Mouse (Mus musculus) left cerebral cortex, postnatal 4 days (tissue): ENCODE measurements around the gene Rabep1. TPM values are rescaled to one million over a fixed set of nuclear protein-coding genes. Genes with fewer than 3 reads are reported as not detected.
"Not testable (repeated sequence)": the region's sequence is repeated elsewhere in the genome, so short reads cannot be mapped to it uniquely, and the experiment has no call there.

Source experiments
- DNase-seq: peaks from one replicate; pipeline ENCODE4 v3.0.0-alpha.2; 2022
- intact Hi-C: fragments of 180-260 bp; cut with DNase I; formaldehyde crosslinking; loops from one replicate; pipeline ENCODE4 v1.15.1; 2025
- total RNA-seq, 2 experiments: library from RNA; stranded (reverse); gene quantifications; 2 replicates each; pipeline ENCODE4 v1.2.3; 2021

Gene Rabep1
- total RNA-seq, 2 experiments from 2014 or later: 126 TPM

GRCm38 (mm10) chr11:70828975-70829615 lies 15.5 kb upstream of the Rabep1 start:
- intact Hi-C loops: no loop called here
- no peak for DNase-seq

GRCm38 (mm10) chr11:70831201-70831600 lies 13.4 kb upstream of the Rabep1 start:
- no peak for DNase-seq
- intact Hi-C loops: no loop called here

GRCm38 (mm10) chr11:70833408-70833807 lies 11.2 kb upstream of the Rabep1 start:
- DNase-seq: no peak
- intact Hi-C loops: no loop called here

GRCm38 (mm10) chr11:70833831-70834230 lies 10.7 kb upstream of the Rabep1 start:
- no peak for DNase-seq
- intact Hi-C loops: no loop called here

GRCm38 (mm10) chr11:70835381-70835831 lies 9.2 kb upstream of the Rabep1 start:
- DNase-seq: no peak
- intact Hi-C loops: no loop called here

GRCm38 (mm10) chr11:70837031-70837430 lies 7.5 kb upstream of the Rabep1 start:
- intact Hi-C loops: no loop called here
- no peak for DNase-seq

GRCm38 (mm10) chr11:70838610-70839009 lies 6.0 kb upstream of the Rabep1 start:
- intact Hi-C loops: no loop called here
- DNase-seq: no peak

GRCm38 (mm10) chr11:70842983-70843382 lies 1.6 kb upstream of the Rabep1 start:
- intact Hi-C loops: no loop called here
- no peak for DNase-seq

GRCm38 (mm10) chr11:70843701-70844551 lies 652 bp upstream of the Rabep1 start:
- no peak for DNase-seq
- intact Hi-C loops: no loop called here

- intact Hi-C loops: no loop called here
- no peak for DNase-seq
Measured at GRCm38 (mm10) chr11:70845457-70845978, 940 bp downstream of the Rabep1 start.

- intact Hi-C loops: no loop called here
- no peak for DNase-seq
Measured at GRCm38 (mm10) chr11:70846029-70846428, 1.5 kb downstream of the Rabep1 start.

- no peak for DNase-seq
- intact Hi-C loops: no loop called here
Measured at GRCm38 (mm10) chr11:70860371-70860770, 15.8 kb downstream of the Rabep1 start.

- DNase-seq, intact Hi-C loops: not testable (repeated sequence)
Measured at GRCm38 (mm10) chr11:70863204-70863603, 18.6 kb downstream of the Rabep1 start.

- no peak for DNase-seq
- intact Hi-C loops: no loop called here
Measured at GRCm38 (mm10) chr11:70865223-70865622, 20.6 kb downstream of the Rabep1 start.

- intact Hi-C loops: no loop called here
- DNase-seq: no peak
Measured at GRCm38 (mm10) chr11:70869263-70869662, 24.7 kb downstream of the Rabep1 start.

- intact Hi-C loops: no loop called here
- no peak for DNase-seq
Measured at GRCm38 (mm10) chr11:70869811-70870210, 25.2 kb downstream of the Rabep1 start.

GRCm38 (mm10) chr11:70870407-70870806 lies 25.8 kb downstream of the Rabep1 start:
- peak; percentile 78 for DNase-seq
- intact Hi-C loops: no loop called here

GRCm38 (mm10) chr11:70871110-70871509 lies 26.5 kb downstream of the Rabep1 start:
- DNase-seq: no peak

GRCm38 (mm10) chr11:70871766-70872330 lies 27.3 kb downstream of the Rabep1 start:
- DNase-seq: peak; percentile 27

More at GRCm38 (mm10) chr11:70871110-70871509, 26.5 kb downstream of the Rabep1 start:
- intact Hi-C loops: no loop called here

GRCm38 (mm10) chr11:70873846-70874613 lies 29.5 kb downstream of the Rabep1 start:
- no peak for DNase-seq
- intact Hi-C loops: no loop called here

More at GRCm38 (mm10) chr11:70871766-70872330, 27.3 kb downstream of the Rabep1 start:
- intact Hi-C loops: no loop called here

- intact Hi-C loops: no loop called here
- DNase-seq: no peak
Measured at GRCm38 (mm10) chr11:70877670-70878069, 33.1 kb downstream of the Rabep1 start.
